In the genomic region with DNA sequence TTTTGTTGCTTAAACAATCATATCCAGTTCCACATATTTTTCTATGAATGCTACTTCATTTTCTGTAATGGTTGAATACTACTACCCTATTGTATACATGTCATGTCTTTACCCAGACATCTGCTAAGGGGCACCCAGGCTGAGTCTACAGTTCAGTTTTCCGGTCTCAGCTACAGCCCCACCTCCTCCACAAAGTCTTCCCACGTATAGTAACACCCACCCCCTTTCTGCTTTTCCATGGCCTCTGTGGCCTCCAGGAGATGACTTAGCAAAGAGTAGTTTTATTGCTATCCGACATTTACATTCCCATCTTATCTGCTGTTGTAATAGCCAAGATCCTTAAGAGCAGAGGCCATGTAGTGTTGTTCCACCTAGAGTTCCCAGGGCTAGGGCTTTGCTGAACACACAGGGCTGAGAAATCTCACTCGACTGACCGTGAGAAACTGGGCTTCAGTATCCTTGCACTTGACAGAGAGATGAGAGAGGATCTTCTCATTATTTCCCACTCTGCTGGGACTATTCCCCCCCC, we compare ENCODE assay signal across 19 mouse cellular contexts.
"Had no signal": no experiment of that assay in that cellular context is flagged by ENCODE, and none has a peak within 500 bp of the region (broad histone marks: within the 10 kb centered on the region; RNA-seq: fewer than 3 reads in every experiment).

No protein-coding gene starts in this region.

- ATAC-seq: liver, postnatal 0 days; lung, postnatal 0 days; midbrain, embryonic 13.5 days; midbrain, embryonic 15.5 days had no signal

- H3K4me1 ChIP-seq: liver, embryonic 15.5 days; lung, embryonic 15.5 days; midbrain, embryonic 13.5 days; midbrain, embryonic 15.5 days; neural tube, embryonic 12.5 days had no signal

- H3K36me3 ChIP-seq: liver, embryonic 15.5 days; lung, embryonic 15.5 days; midbrain, embryonic 13.5 days; midbrain, embryonic 15.5 days; neural tube, embryonic 12.5 days had no signal

- H3K27ac ChIP-seq: liver, embryonic 15.5 days; lung, embryonic 15.5 days; macrophage; midbrain, embryonic 13.5 days; midbrain, embryonic 15.5 days; neural tube, embryonic 12.5 days had no signal

- H3K4me2 ChIP-seq: liver, embryonic 15.5 days; lung, embryonic 15.5 days; midbrain, embryonic 11.5 days; midbrain, embryonic 13.5 days; midbrain, embryonic 15.5 days; neural tube, embryonic 12.5 days had no signal

- H3K9ac ChIP-seq: liver, embryonic 15.5 days; liver, postnatal 0 days; lung, embryonic 15.5 days; midbrain, embryonic 13.5 days; midbrain, embryonic 15.5 days; neural tube, embryonic 12.5 days had no signal

- DNase-seq: liver, postnatal 0 days; lung, adult 2 months; lung, postnatal 14 days; lung, postnatal 36 days; right cerebral cortex, postnatal 25 days; right cerebral cortex, postnatal 4 days; spleen, adult 18-20 months; thymus, adult 18-20 months; thymus, postnatal 14 days; thymus, postnatal 36 days had no signal

- H3K9me3 ChIP-seq: liver, embryonic 15.5 days; lung, embryonic 15.5 days; megakaryocyte, embryonic 14.5 days; midbrain, embryonic 13.5 days; midbrain, embryonic 15.5 days; neural tube, embryonic 12.5 days had no signal

- H3K27me3 ChIP-seq: liver, embryonic 15.5 days; midbrain, embryonic 13.5 days; midbrain, embryonic 15.5 days; neural tube, embryonic 12.5 days had no signal

- H3K4me3 ChIP-seq: liver, embryonic 15.5 days; lung, embryonic 15.5 days; megakaryocyte, embryonic 14.5 days; midbrain, embryonic 13.5 days; midbrain, embryonic 15.5 days; neural tube, embryonic 12.5 days had no signal
